Mouse (Mus musculus) MEL-GATA-1-ER (cell line): Measurements from ENCODE around the gene Slc4a4.
A peak's percentile ranks its signal among the peaks of the same experiment; 100 is the strongest.

ENCODE experiments used
- DNase-seq: peaks from one replicate; pipeline ENCODE4 v3.0.0-alpha.2; 2012; ENCODE audit warnings: low read depth; ENCODE audit errors: extremely low read depth

Gene Slc4a4

DNA sequence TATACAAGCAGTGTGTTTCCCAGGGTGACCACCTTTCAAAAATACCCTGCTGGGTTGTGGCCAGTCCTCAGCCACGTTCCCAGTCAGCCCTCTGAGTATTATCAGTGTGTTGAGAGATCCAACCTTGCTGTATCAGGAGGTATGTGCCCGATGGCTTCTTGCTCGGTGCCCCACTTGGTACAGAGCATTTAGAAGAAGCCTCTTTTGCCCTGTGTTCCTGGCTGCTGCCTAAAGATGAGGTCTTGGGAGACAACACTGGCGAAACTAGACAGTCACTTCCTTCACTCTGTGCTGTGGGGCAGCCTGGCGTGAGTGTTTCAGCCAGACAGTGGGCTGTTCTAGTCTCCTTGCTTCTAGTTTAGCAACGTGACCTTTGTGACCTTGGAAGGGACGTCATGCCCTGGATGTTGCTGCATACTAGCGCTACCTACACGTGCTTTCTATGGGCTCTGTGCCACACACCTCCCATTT lies 29.9 kb downstream of the Slc4a4 start:
- DNase-seq = no peak

DNA sequence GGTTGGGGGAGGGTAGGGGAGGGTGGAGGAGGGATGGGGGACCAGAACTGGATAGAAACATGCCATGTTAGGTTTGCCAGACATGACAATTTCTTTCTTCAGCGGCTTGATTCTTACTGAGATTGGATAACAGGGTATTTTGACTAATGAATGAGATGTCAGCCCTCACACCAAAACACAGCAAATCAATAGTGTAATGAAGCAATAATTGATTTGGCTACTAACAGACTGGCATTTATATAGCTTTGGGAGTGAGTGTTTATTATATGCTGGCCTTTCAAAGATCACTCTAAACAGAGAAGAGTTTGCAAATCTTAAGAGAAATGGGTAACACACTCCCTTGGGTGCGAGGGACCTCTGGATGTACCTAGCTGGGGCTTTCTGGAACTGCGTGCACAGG lies 30.6 kb downstream of the Slc4a4 start:
- DNase-seq = no peak

DNA sequence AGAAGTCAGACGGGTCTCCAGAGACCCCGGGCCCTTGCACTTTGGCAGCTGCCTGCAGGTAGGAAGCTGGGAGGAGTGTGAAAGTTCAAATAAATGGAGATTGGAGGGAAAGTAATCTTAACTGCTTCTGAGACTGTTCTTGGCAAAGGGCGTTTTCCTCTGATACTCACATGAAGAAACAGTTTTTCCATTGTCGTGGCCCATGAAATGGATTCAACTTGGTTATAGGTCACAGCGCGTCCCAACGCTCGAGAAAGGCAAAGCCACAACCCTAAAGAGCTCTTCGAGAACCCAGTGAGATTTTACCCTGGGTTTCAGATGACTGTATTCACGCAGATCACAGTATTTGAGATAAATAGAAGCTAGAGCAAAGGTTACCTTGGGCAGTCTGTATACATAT lies 31.0 kb downstream of the Slc4a4 start:
- no peak for DNase-seq

DNA sequence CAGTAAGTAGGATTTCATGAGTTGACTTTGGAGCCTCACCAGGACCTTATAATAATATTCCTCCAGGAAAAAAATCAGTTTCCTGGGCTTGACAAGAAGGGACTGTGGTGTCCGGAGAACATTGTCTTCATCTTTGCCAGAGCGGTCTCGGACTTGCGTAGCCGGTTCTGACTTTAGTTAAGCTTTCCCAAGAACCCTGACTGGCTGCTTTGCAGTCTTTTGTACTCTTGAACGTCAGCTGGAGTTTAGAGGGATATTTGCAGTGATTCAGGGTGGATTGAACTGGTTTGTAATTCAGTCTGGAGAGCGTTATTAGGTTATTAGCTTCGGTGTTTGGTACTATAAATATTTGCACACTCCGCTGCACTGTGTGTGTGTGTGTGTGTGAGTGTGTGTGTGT lies 31.9 kb downstream of the Slc4a4 start:
- DNase-seq = no peak

DNA sequence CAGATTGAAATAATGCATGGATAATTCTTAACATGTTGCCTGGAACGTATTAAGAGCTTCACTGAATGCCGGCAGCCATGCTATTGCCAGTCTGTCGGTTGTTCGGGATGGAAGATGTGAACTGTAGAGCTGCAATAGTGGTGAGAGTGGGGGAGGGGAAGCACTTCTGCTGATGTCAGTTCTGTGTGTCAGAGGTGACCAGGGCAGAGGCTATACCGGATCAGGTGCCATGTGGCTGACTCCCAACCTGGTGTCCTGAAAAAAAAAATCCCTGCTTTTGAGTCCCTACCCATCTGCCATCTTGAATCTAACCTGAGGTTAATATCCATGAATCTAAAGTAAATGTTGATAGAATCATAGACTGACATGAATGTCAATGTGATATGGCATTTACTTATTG lies 39.0 kb downstream of the Slc4a4 start:
- no peak for DNase-seq

DNA sequence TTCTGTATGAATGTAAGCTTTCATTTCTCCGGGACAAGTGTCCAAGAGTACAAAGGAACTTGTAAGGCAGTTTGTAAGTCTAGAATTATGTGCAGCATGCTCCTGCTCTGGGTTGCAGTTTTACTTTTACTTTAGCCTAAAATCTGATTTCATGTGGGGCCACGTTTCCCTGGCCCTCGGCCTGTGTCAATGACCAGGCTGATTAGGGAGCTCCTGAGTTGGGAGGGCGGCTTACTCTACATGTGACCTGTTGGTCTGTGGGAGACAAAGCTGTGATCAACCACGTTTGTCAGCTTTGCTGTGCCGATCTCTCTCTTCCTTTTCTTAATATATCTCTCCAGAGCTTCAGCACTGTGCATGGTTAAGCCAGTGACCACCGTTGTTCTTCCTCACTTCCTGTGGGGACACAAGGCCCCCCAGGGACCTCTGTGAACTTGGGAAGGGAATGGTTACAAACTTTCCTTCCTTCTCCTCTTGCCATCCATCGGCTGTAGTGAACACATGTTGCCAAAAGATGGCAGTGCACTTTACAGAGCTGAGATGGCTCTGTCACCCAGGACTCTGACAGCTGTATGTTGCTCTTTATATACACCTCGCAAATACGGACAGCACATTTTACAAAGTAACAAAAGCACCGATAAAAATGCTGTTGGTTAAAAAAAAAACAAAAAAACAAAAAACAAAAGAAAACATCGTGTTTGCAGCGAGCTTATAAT lies 41.7 kb downstream of the Slc4a4 start:
- DNase-seq = peak; percentile 33

DNA sequence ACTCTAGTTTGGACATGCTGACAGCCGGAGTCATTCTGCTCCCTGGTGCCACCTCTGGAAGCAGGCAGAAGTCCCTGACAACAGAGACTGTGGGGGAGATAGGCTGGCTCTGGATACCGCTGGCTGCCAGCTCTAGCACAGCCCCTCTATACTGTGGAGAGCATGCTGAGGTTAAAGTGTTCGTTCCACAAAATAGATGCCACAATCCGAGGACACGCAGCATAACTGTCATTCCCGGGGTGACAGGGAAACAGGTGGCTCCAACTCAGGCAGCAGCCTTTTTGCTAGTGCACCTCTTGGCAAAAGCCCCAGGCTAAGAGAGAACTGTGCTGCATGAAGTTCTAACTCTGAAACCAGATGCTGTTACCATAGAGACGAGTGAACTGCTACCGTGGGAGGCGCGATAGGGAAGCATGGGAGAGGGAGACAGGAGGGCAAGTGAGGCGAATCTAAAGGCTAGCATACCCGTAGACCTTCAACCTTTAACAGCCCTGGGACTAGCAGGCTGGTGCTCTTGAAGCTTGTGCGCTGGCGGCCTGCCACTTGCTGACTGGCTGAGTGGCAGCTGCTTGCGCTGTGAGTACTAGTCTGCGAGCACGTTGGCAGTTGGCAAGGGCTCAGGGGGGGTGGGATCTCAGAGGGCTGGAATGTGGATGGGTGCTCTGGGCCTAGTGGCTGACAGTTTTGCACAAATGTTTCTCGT lies 42.9 kb downstream of the Slc4a4 start:
- DNase-seq = no peak

DNA sequence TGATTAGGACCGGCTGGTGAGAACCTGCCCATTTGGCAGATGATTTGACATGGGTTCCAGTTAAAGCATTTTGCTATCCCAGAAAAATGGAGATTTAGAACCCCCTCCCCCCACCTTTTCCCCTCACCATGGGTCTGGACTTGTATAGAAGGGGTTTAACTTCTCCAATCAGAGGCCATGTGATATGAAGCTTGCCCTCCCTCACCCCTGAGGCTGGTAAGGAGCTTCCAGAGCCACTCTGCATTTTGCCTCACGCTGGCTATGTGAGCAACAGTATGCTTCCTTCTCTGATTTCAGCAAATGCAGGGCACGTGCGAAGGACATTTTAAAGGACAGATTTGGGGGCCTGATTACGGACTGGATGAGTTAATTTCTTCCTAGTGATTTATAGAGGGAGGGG lies 43.5 kb downstream of the Slc4a4 start:
- DNase-seq = no peak

DNA sequence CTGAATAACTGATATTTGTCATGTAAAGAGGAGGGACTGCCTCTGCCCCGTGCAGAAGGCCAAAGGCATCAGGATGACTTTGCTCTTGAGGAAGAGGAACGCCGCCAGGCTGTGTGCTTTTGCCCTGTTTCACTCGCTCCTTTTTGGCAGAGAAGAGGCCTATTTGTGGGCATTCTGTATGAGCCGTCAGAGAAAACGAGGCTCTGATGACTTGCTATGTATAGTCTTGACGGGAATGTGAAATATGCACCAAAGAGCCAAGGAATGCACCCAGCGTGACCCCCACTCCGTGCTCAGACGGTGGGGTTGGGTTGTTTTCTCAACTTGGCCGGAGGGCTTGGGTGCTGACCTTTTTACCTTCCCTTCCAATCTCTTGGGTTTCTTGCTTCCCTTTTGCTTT lies 44.0 kb downstream of the Slc4a4 start:
- DNase-seq = no peak

DNA sequence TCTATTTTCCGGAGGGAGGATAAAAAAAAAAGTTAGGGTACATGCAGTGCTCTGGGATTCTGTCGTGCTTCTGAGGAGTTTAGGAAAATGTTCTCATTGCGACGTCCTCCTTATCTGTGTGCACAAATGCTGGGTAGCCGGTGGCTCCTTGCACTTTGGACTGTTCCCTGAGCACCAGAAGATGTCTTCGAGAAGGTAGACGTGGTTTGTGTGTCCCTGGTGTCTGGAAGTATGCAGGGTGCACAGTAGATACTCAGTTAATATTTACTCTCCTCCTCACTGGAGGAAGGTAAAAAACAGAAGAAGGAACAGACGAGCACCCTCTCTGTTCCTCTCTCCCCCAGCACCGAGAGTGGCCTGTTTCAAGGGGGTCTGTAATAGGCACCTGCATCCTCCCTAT lies 44.6 kb downstream of the Slc4a4 start:
- no peak for DNase-seq

DNA sequence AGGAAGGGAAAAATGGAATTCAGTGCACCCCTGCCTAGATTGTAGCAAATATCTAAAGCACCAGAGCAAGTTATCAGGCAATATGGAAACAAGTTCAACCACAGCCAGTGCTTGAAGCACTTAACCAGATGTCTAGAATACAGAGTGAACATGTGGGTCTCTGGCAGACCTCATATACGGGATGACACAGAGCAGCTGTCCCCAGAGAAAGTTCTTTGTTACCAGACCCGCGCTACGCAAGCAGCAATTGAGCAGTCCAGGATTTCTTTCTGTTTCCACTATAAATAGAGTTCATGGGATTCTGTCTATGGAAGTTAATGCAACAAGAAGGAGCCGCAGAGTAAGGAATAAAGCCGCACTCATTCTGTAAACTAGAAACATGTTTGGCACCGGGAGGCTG lies 46.8 kb downstream of the Slc4a4 start:
- no peak for DNase-seq

DNA sequence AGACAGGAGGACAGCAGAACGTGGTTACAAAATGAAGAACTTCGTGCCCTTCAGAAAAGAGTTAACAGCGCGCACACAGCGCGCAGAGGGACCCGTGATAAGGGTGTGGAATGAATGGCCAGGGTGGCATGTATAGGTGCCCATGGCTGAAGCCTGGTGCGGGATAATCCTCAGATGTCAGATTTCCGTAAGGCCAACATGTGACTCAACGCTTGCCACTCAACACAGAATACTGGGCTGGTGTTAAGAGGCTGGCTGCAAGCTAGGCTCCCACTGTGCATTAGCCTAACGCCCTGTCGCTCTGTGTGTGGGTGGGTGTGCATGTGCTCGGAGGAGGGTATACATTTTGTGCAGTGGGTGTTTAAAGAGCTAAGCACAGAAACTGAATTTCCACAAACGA lies 47.3 kb downstream of the Slc4a4 start:
- DNase-seq = no peak

DNA sequence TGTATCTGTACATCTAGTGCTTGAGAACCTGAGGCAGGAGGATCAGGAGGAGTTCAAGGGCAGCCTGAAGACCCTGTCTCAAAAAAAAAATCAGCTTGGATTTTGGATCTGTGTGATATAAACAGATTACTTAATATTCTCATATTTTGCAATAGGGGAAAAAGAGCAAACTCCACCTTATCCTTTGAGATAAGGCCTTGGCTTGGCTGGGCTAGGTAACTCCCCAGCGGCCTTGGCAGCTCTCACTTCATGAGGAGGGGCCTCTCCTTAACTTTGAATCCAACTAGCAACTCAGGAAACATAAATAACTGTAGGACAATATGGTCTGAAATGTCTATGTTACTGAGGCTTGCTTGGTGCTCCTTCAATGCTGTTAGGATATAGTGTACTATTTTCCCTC lies 51.6 kb downstream of the Slc4a4 start:
- DNase-seq = no peak

DNA sequence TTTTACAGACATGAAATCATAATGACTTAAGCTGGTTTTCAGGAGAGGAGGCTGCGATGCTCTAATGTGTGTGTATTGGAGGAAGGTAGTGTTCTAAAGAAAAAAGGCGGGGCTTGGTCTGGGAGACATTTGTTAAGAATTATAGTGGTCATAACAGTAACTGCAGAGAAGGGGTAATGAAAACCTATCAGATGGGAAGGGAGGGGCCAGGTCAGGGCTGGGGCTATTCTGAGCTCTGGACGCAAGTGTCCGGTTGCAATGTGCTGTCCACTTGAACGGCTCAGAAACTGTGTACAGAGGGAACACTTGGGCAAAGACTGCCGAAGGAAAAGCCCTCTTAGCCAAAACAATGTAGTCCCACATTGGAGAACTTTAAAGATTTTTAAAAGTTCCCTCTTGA lies 52.5 kb downstream of the Slc4a4 start:
- no peak for DNase-seq

DNA sequence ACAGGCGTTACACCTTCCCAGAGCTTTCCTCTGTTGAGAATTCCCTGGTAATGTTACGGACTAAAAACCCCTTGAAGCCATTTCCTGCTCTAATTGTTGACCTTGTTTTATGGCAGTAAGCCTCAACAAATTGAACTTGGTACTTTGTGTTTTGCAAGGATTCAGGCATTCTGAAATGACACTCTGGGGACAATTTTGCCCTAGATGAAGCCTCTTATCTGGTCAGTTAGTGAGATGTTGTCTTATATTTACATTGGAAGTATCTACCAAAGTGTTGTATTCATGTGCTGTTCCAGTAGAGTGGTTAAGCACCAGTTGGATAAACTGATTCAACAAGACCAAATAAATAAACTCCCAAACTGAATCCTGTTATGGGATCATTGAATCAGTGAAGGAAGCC lies 53.2 kb downstream of the Slc4a4 start:
- DNase-seq = no peak

DNA sequence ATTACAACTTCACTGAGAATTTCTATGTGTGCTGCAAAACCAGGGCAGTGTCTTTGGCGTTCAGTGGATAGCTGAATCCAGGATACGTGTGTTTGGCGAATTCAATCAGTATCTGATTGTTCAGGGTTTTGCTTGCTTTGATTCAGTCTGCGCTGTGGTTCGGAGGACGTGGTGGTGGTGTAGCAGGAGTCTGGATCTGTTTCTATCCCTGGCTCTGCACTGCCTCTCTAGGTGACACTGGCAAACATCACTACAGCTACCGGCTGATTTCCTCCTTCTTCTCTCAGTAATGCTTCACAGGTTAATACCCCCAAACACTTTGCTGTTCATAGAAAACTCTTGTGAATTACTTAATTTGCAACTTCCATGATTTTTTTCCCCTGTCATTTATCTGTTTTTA lies 55.3 kb downstream of the Slc4a4 start:
- no peak for DNase-seq

DNA sequence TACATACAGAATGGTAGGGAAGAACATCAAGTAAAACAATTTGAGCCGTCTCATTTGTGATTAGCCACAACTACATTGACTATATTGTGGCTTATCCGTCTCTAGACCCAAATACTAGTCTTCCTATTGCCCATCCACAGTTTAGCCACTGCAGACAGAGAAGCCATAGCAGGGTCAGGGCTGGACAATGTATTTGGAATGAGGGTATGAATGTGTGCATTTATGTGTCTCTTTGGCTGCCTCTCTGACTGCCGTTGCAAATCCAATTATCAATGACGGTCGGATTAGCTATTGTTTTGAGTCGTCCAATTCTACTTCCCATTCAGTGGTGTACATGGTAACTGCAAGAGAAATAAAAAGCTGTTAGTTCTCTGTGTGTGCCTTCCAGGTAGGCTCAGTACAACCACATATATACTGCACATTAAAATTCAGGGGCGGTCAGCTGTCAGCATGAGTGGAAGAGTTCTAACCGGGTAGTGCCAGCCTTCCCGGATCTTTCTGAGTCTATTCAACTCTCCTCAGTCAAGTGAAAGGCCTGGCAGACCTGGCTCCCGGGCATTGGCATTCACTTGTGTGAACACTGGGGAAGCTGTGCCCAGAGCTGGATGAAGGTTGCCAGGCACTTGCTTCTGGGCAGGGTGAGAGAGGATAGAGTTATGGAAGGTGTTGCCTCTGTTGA lies 59.2 kb downstream of the Slc4a4 start:
- no peak for DNase-seq

DNA sequence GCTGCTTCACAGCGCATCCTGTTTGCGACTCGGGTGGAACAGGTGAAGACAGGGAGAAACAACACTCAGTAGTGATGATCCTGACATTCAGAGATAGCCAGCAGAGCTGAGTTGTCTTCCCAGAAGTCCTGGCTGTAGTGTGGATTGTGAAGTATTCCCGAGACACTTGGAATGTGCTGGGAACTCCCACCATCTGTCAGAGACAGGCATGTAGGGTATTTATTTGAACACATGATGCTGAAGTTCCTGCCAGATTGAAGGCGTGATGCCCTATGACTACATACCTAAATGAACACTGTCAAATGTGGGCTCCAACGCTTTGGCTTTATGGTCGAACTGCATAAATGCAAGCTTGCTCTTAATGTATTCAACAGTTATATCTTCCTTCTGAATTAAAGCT lies 63.7 kb downstream of the Slc4a4 start:
- no peak for DNase-seq

DNA sequence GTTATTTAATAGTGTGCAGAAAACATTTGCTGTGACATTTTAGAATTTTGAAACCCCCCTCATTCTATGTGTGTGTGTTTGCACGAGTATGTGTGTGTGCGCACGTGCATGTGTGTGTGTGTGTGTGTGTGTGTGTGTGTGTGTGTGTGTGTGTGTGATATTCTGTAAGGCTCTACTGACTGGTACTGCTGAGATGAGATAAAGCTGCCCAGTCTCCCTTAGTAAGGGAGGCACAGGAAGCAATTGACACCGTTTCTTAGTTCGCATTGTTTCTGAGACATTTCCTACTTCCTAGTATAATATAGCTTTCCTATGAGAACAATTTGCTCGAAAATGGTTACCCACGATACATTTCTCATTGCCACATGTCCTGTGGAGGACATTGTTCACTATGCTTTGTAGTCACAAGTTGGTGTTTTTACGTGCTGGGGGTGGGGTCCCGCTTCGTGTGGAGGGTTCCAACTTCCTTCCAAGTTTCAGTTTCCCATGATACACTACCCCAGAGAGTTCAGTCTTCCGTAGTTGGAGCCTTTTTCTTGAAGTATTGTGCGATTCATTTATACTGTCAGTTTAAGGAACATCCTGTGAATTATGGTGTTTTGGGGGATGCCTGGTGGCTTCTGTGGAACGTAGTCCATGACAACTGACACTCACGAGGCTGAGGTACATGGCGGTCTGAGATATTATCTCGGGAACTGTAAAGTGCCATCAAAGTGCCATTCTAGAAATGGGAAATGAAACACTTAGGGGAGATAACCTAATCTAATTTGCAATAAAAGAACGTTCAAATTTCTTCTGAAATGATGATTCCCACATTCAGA lies 66.3 kb downstream of the Slc4a4 start:
- no peak for DNase-seq

DNA sequence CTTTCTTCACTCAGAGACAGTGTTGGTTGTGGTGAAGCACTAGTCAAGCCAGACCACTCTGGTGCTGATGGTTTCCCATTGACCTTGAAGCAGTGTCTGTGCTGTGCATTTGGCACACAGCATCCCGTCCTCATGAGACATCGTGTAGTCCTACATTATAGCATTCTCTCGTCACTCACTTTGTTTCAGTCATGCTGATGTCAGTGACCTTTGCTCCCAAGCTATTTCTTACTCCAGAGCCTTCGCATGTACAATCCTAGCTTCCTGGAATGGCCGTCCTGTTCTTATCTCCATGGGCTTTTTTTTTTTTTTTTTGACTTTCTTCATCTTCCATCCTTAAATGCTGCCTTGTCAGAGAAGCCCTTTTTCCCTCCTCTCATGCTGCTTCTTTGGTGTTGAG lies 71.1 kb downstream of the Slc4a4 start:
- DNase-seq = no peak

DNA sequence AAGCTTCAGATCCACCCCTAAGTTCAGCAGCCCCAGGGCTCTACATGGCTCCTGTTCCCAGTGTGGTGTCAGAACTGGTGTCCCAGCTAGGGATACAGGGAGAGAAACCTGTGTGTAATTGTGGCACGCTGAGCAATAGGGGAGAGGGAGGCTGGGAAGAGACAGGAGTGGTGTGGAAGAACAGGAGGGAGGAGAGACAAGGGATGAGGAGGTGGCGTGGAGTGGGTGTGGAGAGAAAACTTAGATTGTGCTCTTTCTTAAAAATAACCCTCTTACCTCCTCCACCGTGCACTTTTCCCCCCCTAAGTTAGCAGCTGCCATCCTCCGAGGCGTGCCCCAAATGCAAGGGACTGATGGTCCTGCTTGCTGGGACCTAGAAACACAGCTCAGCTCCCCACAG lies 72.3 kb downstream of the Slc4a4 start:
- DNase-seq = no peak

DNA sequence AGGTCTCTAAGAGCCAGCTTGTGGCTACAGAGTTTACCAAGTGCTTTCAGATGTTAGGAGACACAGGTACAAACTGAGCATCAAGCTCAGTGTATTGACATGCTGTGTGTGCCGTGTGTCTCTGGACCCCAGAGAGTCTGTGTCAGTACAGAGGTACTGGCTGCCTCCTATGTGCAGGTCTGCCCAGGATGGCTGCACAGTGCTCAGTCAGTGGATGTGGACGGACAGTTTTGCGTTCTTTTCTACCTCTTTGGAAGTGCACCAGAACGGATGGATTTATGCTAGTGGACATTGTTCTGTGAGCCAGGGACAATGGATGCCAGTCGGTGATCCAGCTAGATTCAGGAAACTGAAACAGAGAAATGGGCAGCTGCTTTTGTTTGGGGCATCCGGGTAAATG lies 72.8 kb downstream of the Slc4a4 start:
- DNase-seq = no peak
